Mouse (Mus musculus) embryonic facial prominence, embryonic 15.5 days (tissue): ENCODE measurements around the gene Slmap. TPM values are rescaled to one million over a fixed set of nuclear protein-coding genes. Genes with fewer than 3 reads are reported as not detected.

Experiments used
- ATAC-seq: fragments of 200-750 bp; cut with Nextera tagmentation; 2 replicates; pipeline ENCODE4 v1.8.0; 2017; ENCODE audit warnings: low read depth, moderate TSS enrichment; ENCODE audit not compliant: insufficient number of reproducible peaks, low FRiP score, low TSS enrichment
- H3K27ac ChIP-seq: fragments of 300-500 bp; sonication (generic); replicated peaks from 2 replicates; pipeline ENCODE4 v1.5.1; 2015; ENCODE audit warnings: mild to moderate bottlenecking, inconsistent platforms
- H3K27me3 ChIP-seq: fragments of 300-500 bp; sonication (generic); 2 replicates; pipeline ENCODE4 v1.6.1; 2015; ENCODE audit warnings: inconsistent platforms
- H3K36me3 ChIP-seq: fragments of 300-500 bp; sonication (generic); 2 replicates; pipeline ENCODE4 v1.6.1; 2015; ENCODE audit warnings: mild to moderate bottlenecking, inconsistent platforms
- H3K4me1 ChIP-seq: fragments of 300-500 bp; sonication (generic); 2 replicates; pipeline ENCODE4 v1.6.1; 2015; ENCODE audit warnings: inconsistent platforms
- H3K4me2 ChIP-seq: fragments of 300-500 bp; sonication (generic); replicated peaks from 2 replicates; pipeline ENCODE4 v1.6.1; 2015; ENCODE audit warnings: mild to moderate bottlenecking, inconsistent platforms
- H3K4me3 ChIP-seq: fragments of 300-500 bp; sonication (generic); replicated peaks from 2 replicates; pipeline ENCODE4 v1.5.1; 2015; ENCODE audit warnings: mild to moderate bottlenecking, inconsistent platforms
- H3K9ac ChIP-seq: fragments of 300-500 bp; sonication (generic); 2 replicates; pipeline ENCODE4 v1.6.1; 2015; ENCODE audit warnings: inconsistent platforms
- H3K9me3 ChIP-seq: fragments of 300-500 bp; sonication (generic); replicated peaks from 2 replicates; pipeline ENCODE4 v1.6.1; 2016; ENCODE audit warnings: inconsistent platforms
- WGBS: fragments of 180-500 bp; shearing (Covaris S2); methylation state at CpG from one replicate; pipeline ENCODE4 v1.1.7; 2015; 5-methylcytosine and 5-hydroxymethylcytosine counted together
- polyA plus RNA-seq: library from polyadenylated mRNA; unstranded; fragments of >200 nt; fragmentation: Nextera tagmentation; extraction: Ambion mirVana; gene quantifications from 2 replicates; pipeline ENCODE4 v1.2.1, GENCODE M21; 2015

Gene Slmap
- polyA plus RNA-seq, 1 experiment from 2014 or later: 19.5 TPM

DNA sequence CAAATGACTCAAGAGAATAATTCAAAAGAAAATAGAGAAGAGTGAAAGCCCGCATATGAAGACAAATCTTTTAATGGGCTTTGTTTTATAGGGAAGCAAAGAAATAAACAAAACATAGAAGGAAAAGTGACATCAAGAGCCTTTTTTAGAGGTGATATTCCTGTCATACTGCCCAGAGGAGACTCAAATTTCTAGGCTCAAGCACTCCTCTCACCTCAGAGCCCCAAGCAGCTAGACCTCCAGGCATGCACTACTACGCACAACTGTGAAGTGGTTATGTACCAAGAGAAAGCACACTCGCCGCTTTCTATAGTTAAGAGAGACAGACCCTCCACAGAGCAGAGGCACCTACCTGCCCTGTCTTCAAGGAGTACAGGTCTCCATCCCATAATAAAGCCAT lies 30.2 kb downstream of the Slmap start:
- no peaks in the 10 kb centered on the region for H3K4me1 ChIP-seq
- WGBS: 91% methylated on average over 4 of the region's 4 CpGs
- no peaks in the 10 kb centered on the region for H3K27me3 ChIP-seq
- no peak overlapping the region for H3K9ac ChIP-seq
- no peak for ATAC-seq
- no peak overlapping the region for H3K27ac ChIP-seq
- no peak overlapping the region for H3K4me2 ChIP-seq
- H3K4me3 ChIP-seq: no peak overlapping the region
- no peaks in the 10 kb centered on the region for H3K9me3 ChIP-seq
- H3K36me3 ChIP-seq: 0 out of 2 replicates have a peak, but pooled peaks cover 3% of the 10 kb centered on the region

DNA sequence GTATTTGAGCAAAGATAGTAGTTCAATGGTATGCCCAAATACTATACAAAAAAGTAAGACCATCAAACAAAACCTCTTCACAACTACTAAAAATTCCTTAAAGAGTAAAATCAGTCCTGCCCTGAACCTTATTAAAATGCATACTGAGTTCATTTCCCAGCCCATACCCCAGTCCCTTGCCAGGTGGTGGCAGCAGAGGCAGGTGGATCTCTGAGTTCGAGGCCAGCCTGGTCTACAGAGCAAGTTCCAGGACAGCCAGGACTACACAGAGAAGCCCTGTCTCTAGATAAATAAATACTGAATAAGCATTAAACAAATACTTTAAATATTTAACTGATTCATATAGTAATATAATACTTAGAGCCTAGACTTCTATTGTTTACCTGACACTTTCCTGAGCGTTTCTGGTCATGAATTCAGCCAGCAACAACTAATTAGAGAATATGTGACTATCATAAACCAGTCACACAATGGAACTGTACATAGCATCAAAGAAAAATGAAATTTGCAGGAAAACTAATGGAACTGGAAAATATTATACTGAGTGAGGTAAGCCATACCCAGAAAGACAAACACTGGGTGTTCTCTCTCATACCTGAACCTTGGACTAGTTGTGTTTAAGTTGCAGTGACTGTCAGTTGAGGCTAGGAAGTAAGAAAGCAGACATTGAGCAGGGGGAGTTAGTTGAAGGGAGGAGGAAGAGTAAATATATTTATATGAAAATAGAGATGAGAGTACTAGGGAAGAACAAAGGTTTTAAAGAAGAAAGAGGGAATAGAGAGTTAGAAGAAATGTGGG lies 34.4 kb downstream of the Slmap start:
- Histone ChIP-seq H3K4me1 (no peaks in the 10 kb centered on the region), H3K4me3 (no peak overlapping the region), H3K27me3 (no peaks in the 10 kb centered on the region), H3K4me2 (no peak overlapping the region), H3K9ac (no peak overlapping the region), H3K27ac (no peak overlapping the region), H3K9me3 (no peaks in the 10 kb centered on the region), H3K36me3 (0 out of 2 replicates have a peak, but pooled peaks cover 3% of the 10 kb centered on the region)
- ATAC-seq: no peak
- WGBS: 87% methylated on average over 2 of the region's 2 CpGs

DNA sequence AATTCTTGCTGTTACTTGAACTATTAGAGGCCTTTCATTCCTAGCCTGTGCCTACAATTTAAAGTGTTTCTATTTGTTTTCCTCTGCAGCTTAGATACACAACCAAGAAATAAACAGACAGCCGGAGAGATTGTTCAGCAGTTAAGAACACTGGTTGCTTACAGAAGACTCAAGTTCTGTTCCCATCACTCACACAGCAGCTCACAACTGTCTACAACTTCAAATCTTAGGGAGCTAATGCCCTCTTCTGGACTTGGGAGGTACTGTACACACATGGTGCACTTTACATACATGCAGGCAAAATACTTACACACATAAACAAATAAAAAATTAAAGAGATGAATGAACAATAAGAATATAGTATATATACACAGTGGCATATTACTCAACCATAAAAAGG lies 39.7 kb downstream of the Slmap start:
- Histone ChIP-seq H3K4me2 (no peak overlapping the region), H3K4me1 (no peaks in the 10 kb centered on the region), H3K27ac (no peak overlapping the region), H3K36me3 (no peaks in the 10 kb centered on the region), H3K4me3 (no peak overlapping the region), H3K9ac (no peak overlapping the region), H3K9me3 (no peaks in the 10 kb centered on the region), H3K27me3 (no peaks in the 10 kb centered on the region)
- no peak for ATAC-seq
- 93% methylated on average over 1 of the region's 1 CpGs for WGBS

DNA sequence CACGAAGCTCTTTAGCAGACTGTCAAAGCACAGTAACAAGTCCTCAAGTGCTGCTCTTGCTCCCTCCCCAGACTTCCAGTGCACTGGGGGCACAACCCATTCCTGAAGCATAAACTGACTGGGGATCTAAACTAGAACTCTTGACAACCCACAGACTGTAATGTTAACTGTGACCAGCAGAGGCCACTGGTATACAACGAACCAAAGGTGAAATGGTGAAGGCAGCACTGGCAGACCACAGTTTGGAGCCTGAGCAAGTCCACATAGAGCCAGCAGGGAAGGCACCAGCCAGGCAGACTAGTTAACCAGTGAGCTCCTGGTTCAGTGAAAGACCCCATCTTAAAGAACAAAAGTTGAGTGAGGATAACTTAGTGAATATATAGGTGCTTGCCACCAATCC lies 43.6 kb downstream of the Slmap start:
- WGBS: 20% methylated on average over 2 of the region's 2 CpGs
- Histone ChIP-seq H3K9ac (no peak overlapping the region), H3K27ac (no peak overlapping the region), H3K4me2 (no peak overlapping the region), H3K4me3 (no peak overlapping the region), H3K27me3 (no peaks in the 10 kb centered on the region), H3K36me3 (no peaks in the 10 kb centered on the region), H3K4me1 (peaks cover 8% of the 10 kb centered on the region), H3K9me3 (no peaks in the 10 kb centered on the region)
- ATAC-seq: no peak

DNA sequence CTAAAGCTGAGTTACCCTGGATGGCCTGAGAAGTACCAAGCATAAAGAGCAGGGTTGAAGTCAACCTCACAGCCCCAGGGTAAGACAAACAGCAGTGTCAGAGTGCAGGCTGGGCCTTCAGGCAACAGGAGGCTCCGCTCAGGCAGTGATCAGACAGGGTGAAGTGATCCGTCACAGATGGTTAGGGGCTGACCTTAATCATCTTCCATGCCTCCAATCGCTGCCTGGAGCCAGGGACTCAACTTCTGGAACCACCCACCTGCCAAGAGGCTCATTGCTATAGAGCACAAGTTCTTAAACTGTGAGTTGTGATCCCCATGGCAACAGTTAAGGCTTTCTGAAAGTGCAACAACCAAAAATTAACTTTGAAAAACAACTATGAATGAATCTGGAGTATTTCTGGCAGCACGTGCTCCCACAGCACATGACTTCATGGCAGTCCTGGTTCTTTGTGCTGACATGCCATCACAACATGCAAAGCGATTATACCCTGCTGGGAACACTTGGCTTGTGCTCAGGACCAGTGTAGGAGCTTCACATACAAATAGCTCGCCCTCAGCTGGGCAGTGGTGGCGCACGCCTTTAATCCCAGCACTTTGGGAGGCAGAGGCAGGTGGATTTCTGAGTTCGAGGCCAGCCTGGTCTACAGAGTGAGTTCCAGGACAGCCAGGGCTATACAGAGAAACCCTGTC lies 46.3 kb downstream of the Slmap start:
- H3K27me3 ChIP-seq: no peaks in the 10 kb centered on the region
- 58% methylated on average over 9 of the region's 9 CpGs for WGBS

DNA sequence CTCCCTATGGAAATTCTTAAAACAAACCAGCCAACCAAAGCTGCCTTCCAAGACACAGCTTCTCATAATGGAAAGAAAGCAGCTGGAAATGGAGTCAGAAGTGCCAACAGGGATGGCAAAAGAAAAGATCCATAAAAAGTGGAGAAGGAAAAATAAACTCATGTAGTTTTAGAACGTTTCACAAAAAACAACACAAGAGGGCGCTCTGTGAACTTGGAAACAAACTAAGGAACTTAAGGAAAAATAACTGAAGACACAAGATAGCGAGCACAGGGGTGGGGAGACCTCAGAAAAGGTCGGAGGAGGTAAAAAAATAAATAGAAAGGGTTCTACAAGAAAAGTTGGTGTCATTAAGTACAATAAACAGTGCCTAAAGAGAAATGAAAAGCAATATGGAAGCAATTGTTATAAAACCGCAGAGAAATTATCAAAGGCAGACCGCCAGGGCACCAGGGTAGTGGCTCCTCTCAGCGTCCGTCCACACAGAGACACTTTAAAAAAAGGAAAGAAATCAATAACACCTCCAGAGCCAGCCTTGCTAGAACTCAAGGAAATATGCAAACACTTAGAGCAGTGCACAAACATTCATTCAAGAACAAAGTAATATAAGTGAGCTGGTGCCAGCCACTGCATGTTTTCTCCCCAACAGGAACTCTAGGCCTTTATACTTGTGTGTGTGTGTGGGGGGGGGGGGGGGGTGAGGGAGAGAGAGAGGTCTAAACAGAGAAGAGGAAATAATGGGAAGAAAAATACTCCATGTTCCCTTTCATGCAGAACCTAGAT lies 48.1 kb downstream of the Slmap start:
- peaks cover 8% of the 10 kb centered on the region for H3K4me1 ChIP-seq
- no peak for ATAC-seq
- no peak overlapping the region for H3K27ac ChIP-seq
- H3K27me3 ChIP-seq: no peaks in the 10 kb centered on the region
- no peak overlapping the region for H3K4me2 ChIP-seq
- no peak overlapping the region for H3K9ac ChIP-seq
- 32% methylated on average over 8 of the region's 8 CpGs for WGBS
- no peak overlapping the region for H3K4me3 ChIP-seq
- H3K36me3 ChIP-seq: no peaks in the 10 kb centered on the region
- no peaks in the 10 kb centered on the region for H3K9me3 ChIP-seq

More for the DNA sequence above, 46.3 kb downstream of the Slmap start:
- Histone ChIP-seq H3K4me1 (peaks cover 8% of the 10 kb centered on the region), H3K9ac (no peak overlapping the region), H3K36me3 (no peaks in the 10 kb centered on the region), H3K9me3 (no peaks in the 10 kb centered on the region), H3K4me2 (no peak overlapping the region), H3K27ac (no peak overlapping the region), H3K4me3 (no peak overlapping the region)
- ATAC-seq: 0 out of 2 replicates have a peak, but pooled peaks have one; percentile 11

DNA sequence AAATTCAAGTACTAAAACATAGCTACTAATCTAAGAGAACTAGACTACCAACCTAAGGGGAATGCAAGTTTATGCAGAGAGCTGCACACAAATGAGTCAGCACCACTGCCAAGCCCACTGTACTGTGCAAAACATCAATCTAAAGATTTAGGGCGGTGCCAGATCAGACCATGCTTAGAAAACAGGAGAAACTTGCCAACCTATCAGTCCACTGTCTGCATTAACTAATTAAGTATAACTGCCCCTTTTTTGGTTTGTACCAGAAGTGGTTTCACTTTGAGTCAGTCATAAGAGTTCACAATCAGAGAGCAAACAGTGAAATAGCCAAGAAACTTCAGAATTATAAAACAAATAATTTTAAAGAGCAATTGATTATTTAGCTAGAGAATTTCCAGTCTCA lies 53.3 kb downstream of the Slmap start:
- H3K36me3 ChIP-seq: no peaks in the 10 kb centered on the region

DNA sequence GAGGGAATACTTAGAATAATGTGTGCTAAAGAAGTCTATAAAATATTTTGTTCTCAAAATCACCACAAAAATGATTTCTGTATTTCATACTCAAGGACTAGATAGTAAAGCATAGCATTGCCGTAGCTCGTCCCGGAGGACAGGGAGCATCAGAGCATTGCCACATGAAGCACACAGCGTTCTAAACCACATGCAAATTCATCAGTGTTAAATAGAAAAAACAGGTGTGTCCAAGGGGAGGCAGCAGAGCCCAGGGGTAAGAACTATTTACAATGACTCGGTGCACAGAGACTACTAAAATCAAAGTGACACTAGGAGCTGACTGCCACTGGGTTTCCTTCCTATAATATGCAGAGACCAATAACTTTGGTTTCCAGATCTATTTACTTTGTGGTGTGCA lies 57.0 kb downstream of the Slmap start:
- Histone ChIP-seq H3K9me3 (no peaks in the 10 kb centered on the region), H3K4me1 (no peaks in the 10 kb centered on the region), H3K9ac (no peak overlapping the region), H3K27ac (no peak overlapping the region), H3K4me3 (no peak overlapping the region), H3K27me3 (no peaks in the 10 kb centered on the region), H3K36me3 (no peaks in the 10 kb centered on the region), H3K4me2 (no peak overlapping the region)
- 86% methylated on average over 5 of the region's 5 CpGs for WGBS
- ATAC-seq: no peak

More for the DNA sequence above, 53.3 kb downstream of the Slmap start:
- no peak overlapping the region for H3K4me2 ChIP-seq
- no peak overlapping the region for H3K27ac ChIP-seq
- no peaks in the 10 kb centered on the region for H3K4me1 ChIP-seq
- WGBS: 78% methylated on average over 1 of the region's 1 CpGs
- ATAC-seq: no peak
- H3K9ac ChIP-seq: no peak overlapping the region
- no peak overlapping the region for H3K4me3 ChIP-seq
- no peaks in the 10 kb centered on the region for H3K9me3 ChIP-seq
- H3K27me3 ChIP-seq: no peaks in the 10 kb centered on the region

DNA sequence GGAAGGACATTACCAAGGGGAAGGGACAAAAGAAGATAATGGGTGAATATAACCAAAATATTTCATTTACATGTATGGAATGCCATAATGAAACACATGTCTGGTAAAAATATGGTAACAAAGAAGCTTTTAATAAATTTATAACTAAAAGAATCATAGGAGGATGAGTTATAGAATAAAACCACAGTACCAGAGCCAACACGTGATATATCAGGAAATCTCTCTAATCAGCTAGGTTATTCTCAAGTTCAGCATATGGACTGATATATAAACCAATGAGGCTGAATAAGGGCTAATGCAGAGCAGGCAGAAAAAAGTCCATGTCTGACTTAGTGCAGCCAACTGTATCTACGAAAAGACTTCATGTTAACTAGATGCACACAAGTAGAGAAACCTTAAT lies 58.3 kb downstream of the Slmap start:
- H3K27me3 ChIP-seq: no peaks in the 10 kb centered on the region
- WGBS: 89% methylated on average over 2 of the region's 2 CpGs
- ATAC-seq: no peak
- no peak overlapping the region for H3K27ac ChIP-seq
- H3K9me3 ChIP-seq: no peaks in the 10 kb centered on the region
- H3K4me3 ChIP-seq: no peak overlapping the region
- no peak overlapping the region for H3K9ac ChIP-seq
- no peak overlapping the region for H3K4me2 ChIP-seq
- H3K36me3 ChIP-seq: no peaks in the 10 kb centered on the region
- H3K4me1 ChIP-seq: no peaks in the 10 kb centered on the region

DNA sequence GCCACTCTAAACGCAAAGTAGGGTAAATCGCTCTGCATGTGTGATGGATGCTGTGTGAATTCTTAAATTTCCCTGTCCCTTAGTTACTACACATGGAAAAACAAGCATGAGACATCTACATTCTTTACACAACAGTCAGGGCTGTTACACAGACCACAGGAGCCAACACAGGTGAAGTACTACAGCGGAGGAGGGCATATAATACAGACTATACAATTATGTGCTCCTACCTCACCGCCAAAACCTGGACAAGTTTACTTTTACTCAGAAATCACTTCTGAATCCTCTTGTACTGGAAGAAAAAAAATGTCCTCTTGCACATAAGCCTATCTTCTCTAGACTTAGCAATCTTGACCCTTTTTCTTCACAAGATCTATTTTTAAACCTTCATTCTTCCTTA lies 66.8 kb downstream of the Slmap start:
- H3K9ac ChIP-seq: no peak overlapping the region
- H3K27ac ChIP-seq: no peak overlapping the region
- no peaks in the 10 kb centered on the region for H3K36me3 ChIP-seq
- H3K4me2 ChIP-seq: no peak overlapping the region
- no peaks in the 10 kb centered on the region for H3K9me3 ChIP-seq
- no peaks in the 10 kb centered on the region for H3K4me1 ChIP-seq
- H3K27me3 ChIP-seq: no peaks in the 10 kb centered on the region
- no peak for ATAC-seq
- 94% methylated on average over 4 of the region's 4 CpGs for WGBS
- H3K4me3 ChIP-seq: no peak overlapping the region

DNA sequence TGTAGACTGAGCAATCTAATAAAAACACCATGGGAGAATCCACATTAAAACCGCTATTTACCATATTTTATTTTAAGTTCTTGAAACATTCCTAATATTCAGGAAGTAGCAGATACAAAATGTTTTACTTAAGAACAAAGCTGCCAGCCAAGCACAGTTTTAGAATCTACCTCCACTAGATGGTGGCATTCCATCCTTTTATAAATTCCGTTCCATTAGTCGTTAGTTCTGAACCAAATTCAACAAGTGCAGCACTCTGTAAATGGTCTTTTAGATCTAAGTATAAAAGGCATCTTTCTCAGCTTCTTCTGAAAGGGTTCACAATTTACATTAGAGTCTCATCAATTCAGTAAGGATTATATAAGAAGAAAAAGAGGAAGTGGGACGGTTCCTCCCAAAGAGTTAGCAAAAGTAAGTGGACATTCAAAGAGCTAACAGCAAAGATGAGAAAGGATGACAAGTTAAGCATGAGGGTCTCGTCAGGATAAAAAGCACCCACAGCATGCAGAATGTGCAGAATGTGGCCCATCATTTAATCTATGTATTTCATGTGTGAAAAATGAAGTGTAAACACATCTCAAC lies 68.1 kb downstream of the Slmap start:
- Histone ChIP-seq H3K27ac (no peak overlapping the region), H3K27me3 (no peaks in the 10 kb centered on the region), H3K9ac (no peak overlapping the region), H3K4me2 (no peak overlapping the region), H3K4me1 (no peaks in the 10 kb centered on the region), H3K4me3 (no peak overlapping the region), H3K36me3 (peaks cover 6% of the 10 kb centered on the region; the same call in 1 of the 2 replicates), H3K9me3 (no peaks in the 10 kb centered on the region)
- 79% methylated on average over 5 of the region's 5 CpGs for WGBS
- no peak for ATAC-seq
